Mouse (Mus musculus) cerebellum, adult 8-10 months (tissue): ENCODE results near the gene Olfr452.

Source experiments
- DNase-seq: peaks from one replicate; pipeline ENCODE4 v3.0.0; 2022

Gene Olfr452

DNA sequence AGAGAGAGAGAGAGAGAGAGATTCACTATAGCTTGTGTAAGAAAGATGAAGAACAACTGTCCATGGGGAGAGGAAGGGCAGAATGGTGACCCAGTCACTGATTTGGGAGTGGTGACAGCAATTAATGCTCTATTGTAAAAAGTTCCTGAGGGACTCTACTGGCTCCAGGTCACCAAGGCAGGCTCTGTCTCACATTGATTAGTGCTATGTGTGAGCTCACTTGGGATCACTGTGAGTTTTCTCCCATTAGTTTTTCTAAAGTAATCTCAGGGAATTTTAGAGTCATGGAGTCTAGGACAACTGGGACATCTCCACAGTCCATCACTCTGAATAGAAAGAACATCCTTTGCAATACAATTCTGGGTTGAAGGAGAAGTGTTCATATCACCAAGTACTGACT lies at the start of gene Olfr452:
Olfr452 (plus strand) TSS at position 301 of the 400 bp plus-strand sequence.
- no peak for DNase-seq

GRCm38 (mm10) chr6:42739071-42739470 lies 45.8 kb upstream of the Olfr452 start, which contains the start of gene Olfr453:
TSS of gene Olfr453 (plus strand) at chr6:42739371.
- no peak for DNase-seq

GRCm38 (mm10) chr6:42742303-42742702 lies 42.6 kb upstream of the Olfr452 start:
- no peak for DNase-seq

DNA sequence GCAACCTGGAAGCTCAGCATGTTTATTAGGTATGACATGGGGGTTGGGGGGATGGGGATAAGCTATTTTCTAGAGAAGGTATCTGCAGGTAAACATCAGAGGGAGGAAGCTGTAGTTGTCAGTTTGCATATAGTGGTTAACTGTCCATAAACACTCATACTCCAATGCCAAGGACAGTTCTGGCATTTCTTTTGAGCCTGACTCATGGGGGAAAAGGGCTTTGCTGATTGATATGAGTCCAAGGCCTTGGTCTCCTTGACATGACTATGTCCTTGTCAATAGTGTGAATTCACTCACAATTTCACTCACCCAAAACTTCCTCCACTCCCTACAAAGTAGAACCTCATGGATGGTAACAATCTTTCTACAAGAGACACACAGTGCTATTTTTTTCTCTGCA lies 37.0 kb upstream of the Olfr452 start:
- no peak for DNase-seq

GRCm38 (mm10) chr6:42756104-42756503 lies 28.8 kb upstream of the Olfr452 start, which contains the start of gene Olfr38:
TSS of gene Olfr38 (plus strand) at chr6:42756404.
- DNase-seq: no peak

DNA sequence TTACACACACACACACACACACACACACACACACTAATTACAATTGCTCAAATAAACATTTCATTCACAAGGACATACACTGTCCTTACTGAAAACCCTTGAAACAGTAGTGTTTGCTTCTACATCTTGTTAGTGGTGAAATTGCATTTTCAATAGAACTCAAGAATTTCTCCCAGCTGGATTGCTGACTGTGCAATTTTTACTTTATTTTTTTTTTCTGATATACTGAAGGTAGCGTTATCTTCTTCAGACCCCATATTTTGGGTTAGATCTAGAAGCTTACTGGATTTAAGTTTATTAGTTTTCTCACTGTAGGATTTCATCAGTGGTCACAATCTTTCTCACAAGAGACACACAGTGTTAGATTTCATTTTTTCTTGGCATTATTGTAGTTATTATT lies 7.8 kb upstream of the Olfr452 start:
- DNase-seq: no peak

DNA sequence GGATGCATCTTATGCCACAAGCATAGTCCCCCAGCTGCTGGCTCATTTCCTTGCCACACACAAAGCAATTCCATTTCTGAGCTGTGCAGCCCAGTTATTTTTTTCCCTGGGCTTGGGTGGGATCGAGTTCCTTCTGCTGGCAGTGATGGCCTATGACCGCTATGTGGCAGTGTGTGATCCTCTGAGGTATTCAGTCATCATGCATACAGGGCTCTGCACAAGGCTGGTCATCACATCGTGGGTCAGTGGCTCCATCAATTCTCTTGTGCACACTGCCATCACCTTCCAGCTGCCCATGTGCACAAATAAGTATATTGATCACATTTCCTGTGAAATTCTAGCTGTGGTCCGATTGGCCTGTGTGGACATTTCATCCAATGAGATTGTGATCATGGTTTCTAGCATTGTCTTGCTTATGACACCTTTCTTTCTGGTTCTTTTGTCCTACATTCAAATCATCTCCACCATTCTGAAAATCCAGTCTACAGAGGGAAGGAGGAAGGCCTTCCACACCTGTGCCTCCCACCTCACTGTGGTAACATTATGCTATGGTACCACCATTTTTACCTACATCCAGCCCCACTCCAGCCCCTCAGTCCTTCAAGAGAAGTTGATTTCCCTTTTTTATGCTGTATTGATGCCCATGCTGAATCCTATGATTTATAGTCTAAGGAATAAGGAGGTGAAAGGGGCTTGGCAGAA lies 5.5 kb downstream of the Olfr452 start:
- no peak for DNase-seq

DNA sequence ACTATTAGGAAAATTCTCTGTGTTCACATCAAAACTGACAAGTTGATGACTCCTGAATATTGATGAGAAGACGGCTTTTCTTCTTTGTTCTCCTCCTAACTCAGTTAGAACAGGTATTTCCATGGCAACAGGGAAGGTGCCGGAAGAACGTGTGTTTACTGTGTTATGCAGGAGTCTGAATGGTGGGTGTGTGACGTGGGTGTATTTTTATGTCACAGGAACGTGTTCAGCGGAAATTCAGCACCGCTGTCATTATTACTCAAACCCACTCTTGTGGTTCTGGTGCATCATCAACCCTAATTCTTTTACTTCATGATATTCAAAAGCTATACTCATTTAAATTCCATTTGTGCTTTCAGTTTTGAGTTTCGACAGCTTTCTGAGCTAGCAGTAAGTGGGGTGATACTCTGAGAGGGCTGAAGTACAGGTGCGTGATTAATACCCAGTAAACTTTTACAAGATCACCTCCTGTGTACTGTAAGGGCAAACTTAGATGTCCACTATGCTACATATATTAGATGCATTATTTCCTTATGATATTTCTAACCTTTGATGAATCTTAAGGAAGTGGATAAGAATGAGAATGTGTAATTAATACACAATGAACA lies 6.2 kb downstream of the Olfr452 start:
- DNase-seq: no peak

- DNase-seq: no peak
Measured at GRCm38 (mm10) chr6:42794982-42795381, 10.1 kb downstream of the Olfr452 start.

GRCm38 (mm10) chr6:42811639-42812038 lies 26.7 kb downstream of the Olfr452 start, which contains the start of gene Olfr450:
TSS of gene Olfr450 (plus strand) at chr6:42811939.
- DNase-seq: no peak

- no peak for DNase-seq
Measured at GRCm38 (mm10) chr6:42834084-42834483, 49.2 kb downstream of the Olfr452 start, which contains the start of gene Olfr449. TSS of gene Olfr449 (plus strand) at chr6:42834384.
